Mouse (Mus musculus): ENCODE data around the gene Ccdc180. TPM values are rescaled to one million over a fixed set of nuclear protein-coding genes. Genes with fewer than 3 reads are reported as not detected.

Gene Ccdc180
- 0.08 and 0.10 TPM in 2 replicates for polyA plus RNA-seq (2015; fragmentation: Nextera tagmentation; extraction: Ambion mirVana)

- H3K9ac ChIP-seq, result no peak within 1 kb of the TSS
- 17% methylated on average over 19 of the region's 19 CpGs for WGBS
- no peak for ATAC-seq (ENCODE audit: extremely low read depth, insufficient number of reproducible peaks, low FRiP score, low TSS enrichment)
- H3K9me3 ChIP-seq, result no peaks in the 10 kb centered on the region
- H3K4me1 ChIP-seq, result peaks cover 7% of the 10 kb centered on the region
- peak within 1 kb of the TSS; percentile 55 for H3K4me2 ChIP-seq
- no peaks in the 10 kb centered on the region for H3K36me3 ChIP-seq
- no peak within 1 kb of the TSS for H3K27ac ChIP-seq (replicated peaks)
- peaks cover 14% of the 10 kb centered on the region; the same call in 1 of the 2 replicates for H3K27me3 ChIP-seq (replicated peaks)
- no peak within 1 kb of the TSS for H3K4me3 ChIP-seq
Measured at GRCm38 (mm10) chr4:45890066-45890761, at the start of gene Ccdc180. TSS of gene Ccdc180 (plus strand) at chr4:45890303.

- no peaks in the 10 kb centered on the region for H3K9me3 ChIP-seq
- 37% methylated on average over 14 of the region's 14 CpGs for WGBS
- no peak overlapping the region for H3K27ac ChIP-seq (replicated peaks)
- no peak overlapping the region for H3K9ac ChIP-seq
- no peak overlapping the region for H3K4me3 ChIP-seq
- no peaks in the 10 kb centered on the region for H3K36me3 ChIP-seq
- H3K4me2 ChIP-seq, result no peak overlapping the region
- H3K27me3 ChIP-seq (replicated peaks), result peaks cover 16% of the 10 kb centered on the region
- ATAC-seq (ENCODE audit: extremely low read depth, insufficient number of reproducible peaks, low FRiP score, low TSS enrichment), result no peak
- H3K4me1 ChIP-seq, result peaks cover 19% of the 10 kb centered on the region
Measured at GRCm38 (mm10) chr4:45844355-45844754, 45.7 kb upstream of the Ccdc180 start.

GRCm38 (mm10) chr4:45846263-45846662, 43.8 kb upstream of the Ccdc180 start:
- Histone ChIP-seq H3K27me3 (replicated peaks) (peaks cover 24% of the 10 kb centered on the region), H3K36me3 (no peaks in the 10 kb centered on the region), H3K4me3 (no peak overlapping the region), H3K4me1 (peaks cover 19% of the 10 kb centered on the region), H3K4me2 (no peak overlapping the region), H3K9me3 (no peaks in the 10 kb centered on the region), H3K27ac (replicated peaks) (no peak overlapping the region), H3K9ac (no peak overlapping the region)
- ATAC-seq (ENCODE audit: extremely low read depth, insufficient number of reproducible peaks, low FRiP score, low TSS enrichment), result no peak
- WGBS, result 87% methylated on average over 2 of the region's 2 CpGs

GRCm38 (mm10) chr4:45848109-45848824, 41.8 kb upstream of the Ccdc180 start, which contains the start of gene Stra6l:
TSS of gene Stra6l (plus strand) at chr4:45848664.
- H3K36me3 ChIP-seq, result no peaks in the 10 kb centered on the region
- H3K4me3 ChIP-seq, result no peak within 1 kb of the TSS
- peaks cover 24% of the 10 kb centered on the region for H3K27me3 ChIP-seq (replicated peaks)
- no peaks in the 10 kb centered on the region for H3K9me3 ChIP-seq
- H3K4me1 ChIP-seq, result peaks cover 26% of the 10 kb centered on the region
- no peak within 1 kb of the TSS for H3K4me2 ChIP-seq
- no peak for ATAC-seq (ENCODE audit: extremely low read depth, insufficient number of reproducible peaks, low FRiP score, low TSS enrichment)
- no peak within 1 kb of the TSS for H3K9ac ChIP-seq
- no peak within 1 kb of the TSS for H3K27ac ChIP-seq (replicated peaks)
- WGBS, result 63% methylated on average over 10 of the region's 10 CpGs

- ATAC-seq (ENCODE audit: extremely low read depth, insufficient number of reproducible peaks, low FRiP score, low TSS enrichment), result no peak
- H3K27me3 ChIP-seq (replicated peaks), result peaks cover 24% of the 10 kb centered on the region
- H3K9ac ChIP-seq, result no peak overlapping the region
- 58% methylated on average over 10 of the region's 10 CpGs for WGBS
- H3K4me1 ChIP-seq, result peaks cover 30% of the 10 kb centered on the region
- H3K4me3 ChIP-seq, result no peak overlapping the region
- H3K4me2 ChIP-seq, result no peak overlapping the region
- no peak overlapping the region for H3K27ac ChIP-seq (replicated peaks)
- H3K36me3 ChIP-seq, result no peaks in the 10 kb centered on the region
- H3K9me3 ChIP-seq, result no peaks in the 10 kb centered on the region
Measured at GRCm38 (mm10) chr4:45848825-45849156, 41.3 kb upstream of the Ccdc180 start.

- H3K9me3 ChIP-seq, result no peaks in the 10 kb centered on the region
- H3K9ac ChIP-seq, result no peak overlapping the region
- H3K4me3 ChIP-seq, result no peak overlapping the region
- no peak overlapping the region for H3K27ac ChIP-seq (replicated peaks)
- peaks cover 36% of the 10 kb centered on the region for H3K4me1 ChIP-seq
- no peak overlapping the region for H3K4me2 ChIP-seq
- H3K27me3 ChIP-seq (replicated peaks), result peaks cover 24% of the 10 kb centered on the region
- H3K36me3 ChIP-seq, result no peaks in the 10 kb centered on the region
- 62% methylated on average over 1 of the region's 1 CpGs for WGBS
- ATAC-seq (ENCODE audit: extremely low read depth, insufficient number of reproducible peaks, low FRiP score, low TSS enrichment), result no peak
Measured at GRCm38 (mm10) chr4:45849419-45849818, 40.7 kb upstream of the Ccdc180 start.

- WGBS, result 47% methylated on average over 3 of the region's 3 CpGs
- H3K9me3 ChIP-seq, result no peaks in the 10 kb centered on the region
Measured at GRCm38 (mm10) chr4:45851640-45852051, 38.5 kb upstream of the Ccdc180 start.

GRCm38 (mm10) chr4:45853496-45854246, 36.4 kb upstream of the Ccdc180 start:
- Histone ChIP-seq H3K4me2 (0 out of 2 replicates have a peak overlapping the region, but pooled peaks have one; percentile 2), H3K27me3 (replicated peaks) (peaks cover 20% of the 10 kb centered on the region), H3K27ac (replicated peaks) (no peak overlapping the region), H3K4me1 (peaks cover 24% of the 10 kb centered on the region), H3K9ac (peak overlapping the region; percentile 33), H3K9me3 (no peaks in the 10 kb centered on the region), H3K4me3 (no peak overlapping the region), H3K36me3 (no peaks in the 10 kb centered on the region)
- ATAC-seq (ENCODE audit: extremely low read depth, insufficient number of reproducible peaks, low FRiP score, low TSS enrichment), result no peak; the same call in 1 of the 2 replicates
- WGBS, result 36% methylated on average over 15 of the region's 15 CpGs

More at GRCm38 (mm10) chr4:45851640-45852051, 38.5 kb upstream of the Ccdc180 start:
- Histone ChIP-seq H3K27me3 (replicated peaks) (peaks cover 29% of the 10 kb centered on the region), H3K4me3 (no peak overlapping the region), H3K4me2 (no peak overlapping the region), H3K36me3 (no peaks in the 10 kb centered on the region), H3K4me1 (peaks cover 28% of the 10 kb centered on the region), H3K9ac (no peak overlapping the region), H3K27ac (replicated peaks) (no peak overlapping the region)
- no peak for ATAC-seq (ENCODE audit: extremely low read depth, insufficient number of reproducible peaks, low FRiP score, low TSS enrichment)

GRCm38 (mm10) chr4:45855803-45856424, 34.2 kb upstream of the Ccdc180 start:
- Histone ChIP-seq H3K27ac (replicated peaks) (no peak overlapping the region), H3K36me3 (no peaks in the 10 kb centered on the region), H3K27me3 (replicated peaks) (peaks cover 8% of the 10 kb centered on the region), H3K4me1 (peaks cover 30% of the 10 kb centered on the region), H3K9me3 (no peaks in the 10 kb centered on the region), H3K4me3 (no peak overlapping the region), H3K4me2 (no peak overlapping the region), H3K9ac (no peak overlapping the region)
- 48% methylated on average over 19 of the region's 19 CpGs for WGBS
- ATAC-seq (ENCODE audit: extremely low read depth, insufficient number of reproducible peaks, low FRiP score, low TSS enrichment), result no peak

GRCm38 (mm10) chr4:45861160-45861559, 28.9 kb upstream of the Ccdc180 start:
- no peak overlapping the region for H3K4me2 ChIP-seq
- H3K9ac ChIP-seq, result no peak overlapping the region
- H3K27me3 ChIP-seq (replicated peaks), result peaks cover 6% of the 10 kb centered on the region; the same call in 1 of the 2 replicates
- no peaks in the 10 kb centered on the region for H3K36me3 ChIP-seq
- WGBS, result 42% methylated on average over 5 of the region's 5 CpGs
- no peaks in the 10 kb centered on the region for H3K9me3 ChIP-seq
- ATAC-seq (ENCODE audit: extremely low read depth, insufficient number of reproducible peaks, low FRiP score, low TSS enrichment), result no peak
- H3K27ac ChIP-seq (replicated peaks), result no peak overlapping the region
- H3K4me1 ChIP-seq, result peaks cover 6% of the 10 kb centered on the region; the same call in 1 of the 2 replicates
- H3K4me3 ChIP-seq, result no peak overlapping the region

- ATAC-seq (ENCODE audit: extremely low read depth, insufficient number of reproducible peaks, low FRiP score, low TSS enrichment), result no peak
- Histone ChIP-seq H3K36me3 (no peaks in the 10 kb centered on the region), H3K4me1 (peaks cover 6% of the 10 kb centered on the region), H3K9ac (no peak overlapping the region), H3K4me3 (no peak overlapping the region), H3K9me3 (no peaks in the 10 kb centered on the region), H3K27me3 (replicated peaks) (peaks cover 18% of the 10 kb centered on the region; the same call in 1 of the 2 replicates), H3K4me2 (no peak overlapping the region), H3K27ac (replicated peaks) (no peak overlapping the region)
- WGBS, result 84% methylated on average over 8 of the region's 8 CpGs
Measured at GRCm38 (mm10) chr4:45867416-45867815, 22.7 kb upstream of the Ccdc180 start.

Measured in heart, embryonic 13.5 days (tissue).